Mouse (Mus musculus) layer of hippocampus, postnatal 36 days (tissue): ENCODE measurements around the gene E2f2. TPM values are rescaled to one million over a fixed set of nuclear protein-coding genes. Genes with fewer than 3 reads are reported as not detected.

Experiments
- DNase-seq, 2 experiments: peaks; one replicate each; pipeline ENCODE4 v3.0.0; 2022
- total RNA-seq, 2 experiments: library from RNA; stranded (reverse); gene quantifications; 2 replicates each; pipeline ENCODE4 v1.2.3; 2021

E2f2 gene
- total RNA-seq, 2 experiments from 2014 or later = 0.63 to 0.72 TPM

- no peak for DNase-seq
These were observed 3.9 kb downstream of the E2f2 start for GRCm38 (mm10) chr4:136176022-136176552.

GRCm38 (mm10) chr4:136177244-136177611 is 5.0 kb downstream of the E2f2 start:
- no peak for DNase-seq

GRCm38 (mm10) chr4:136177612-136178474 is 5.6 kb downstream of the E2f2 start:
- no peak for DNase-seq

GRCm38 (mm10) chr4:136178475-136178921 is 6.3 kb downstream of the E2f2 start:
- DNase-seq = no peak

- DNase-seq = no peak
These were observed 7.3 kb downstream of the E2f2 start for GRCm38 (mm10) chr4:136179456-136179855.

- peak; percentile 67 to 74 for DNase-seq
These were observed 7.8 kb downstream of the E2f2 start for GRCm38 (mm10) chr4:136179998-136180397.

GRCm38 (mm10) chr4:136180408-136181330 is 8.5 kb downstream of the E2f2 start:
- DNase-seq = peak; percentile 67 to 76

GRCm38 (mm10) chr4:136181367-136181766 is 9.2 kb downstream of the E2f2 start:
- no peak for DNase-seq

GRCm38 (mm10) chr4:136185375-136185774 is 13.2 kb downstream of the E2f2 start:
- DNase-seq = no peak

GRCm38 (mm10) chr4:136186315-136186714 is 14.1 kb downstream of the E2f2 start:
- no peak for DNase-seq

GRCm38 (mm10) chr4:136186739-136187472 is 14.7 kb downstream of the E2f2 start:
- DNase-seq = no peak

GRCm38 (mm10) chr4:136188973-136189737 is 17.0 kb downstream of the E2f2 start:
- no peak for DNase-seq

GRCm38 (mm10) chr4:136189912-136190311 is 17.7 kb downstream of the E2f2 start:
- no peak for DNase-seq

- DNase-seq = no peak
These were observed 21.4 kb downstream of the E2f2 start for GRCm38 (mm10) chr4:136193571-136193970.

- no peak for DNase-seq
These were observed 22.8 kb downstream of the E2f2 start for GRCm38 (mm10) chr4:136195029-136195428.

GRCm38 (mm10) chr4:136195629-136196028 is 23.4 kb downstream of the E2f2 start:
- no peak for DNase-seq

GRCm38 (mm10) chr4:136196201-136196600 is 24.0 kb downstream of the E2f2 start:
- DNase-seq = no peak

- no peak for DNase-seq
These were observed 26.7 kb downstream of the E2f2 start for GRCm38 (mm10) chr4:136198846-136199245.

- DNase-seq = peak in 1 of 2 experiments; percentile 24
These were observed 27.5 kb downstream of the E2f2 start for GRCm38 (mm10) chr4:136199562-136200292.

GRCm38 (mm10) chr4:136202509-136202908 is 30.3 kb downstream of the E2f2 start:
- DNase-seq = peak; percentile 49 to 57

- no peak for DNase-seq
These were observed 32.6 kb downstream of the E2f2 start for GRCm38 (mm10) chr4:136204775-136205174.
